9 mouse cellular contexts compared by ENCODE assay signal in genomic region chr3:63919634-63920033, GRCm38 (mm10). TPM values are rescaled to one million over a fixed set of nuclear protein-coding genes. Genes with fewer than 3 reads are reported as not detected.
DNase-seq lines count a peak whose midpoint lies in the region; ATAC-seq and TF ChIP-seq lines count a peak whose summit lies in the region.
"Had no signal": no experiment of that assay in that cellular context is flagged by ENCODE, and none has a peak within 500 bp of the region (broad histone marks: within the 10 kb centered on the region; RNA-seq: fewer than 3 reads in every experiment).

No protein-coding gene starts in this region.

- TF ChIP-seq POLR2A in liver, adult 2 months (IDR thresholded peaks at IDR 0.05; ENCODE audit: extremely low read depth, insufficient read depth, low read length): no peak

- H3K27me3 ChIP-seq in liver, adult 2 months (ENCODE audit: control insufficient read depth, insufficient read depth, low read length): no peaks in the 10 kb centered on the region
- no peaks in the 10 kb centered on the region for H3K27me3 ChIP-seq in liver, embryonic 12.5 days (replicated peaks)
- H3K27me3 ChIP-seq in lung, embryonic 14.5 days (ENCODE audit: insufficient read depth, low read length): no peaks in the 10 kb centered on the region
- H3K27me3 ChIP-seq: limb, embryonic 15.5 days had no signal

- H3K4me3 ChIP-seq in liver, adult 2 months (ENCODE audit: insufficient read depth, low read depth, low read length): no peak overlapping the region
- H3K4me3 ChIP-seq in liver, embryonic 12.5 days: no peak overlapping the region
- H3K4me3 ChIP-seq in lung, embryonic 14.5 days (ENCODE audit: low read depth, low read length): no peak overlapping the region
- H3K4me3 ChIP-seq: limb, embryonic 15.5 days had no signal

- H3K36me3 ChIP-seq in liver, adult 2 months (ENCODE audit: control insufficient read depth, insufficient read depth, low read length): peaks cover 15% of the 10 kb centered on the region
- peaks cover 3% of the 10 kb centered on the region for H3K36me3 ChIP-seq in liver, embryonic 12.5 days
- peaks cover 7% of the 10 kb centered on the region; the same call in 1 of the 2 replicates for H3K36me3 ChIP-seq in lung, embryonic 14.5 days (ENCODE audit: insufficient read depth)

- no peaks in the 10 kb centered on the region for H3K79me2 ChIP-seq in liver, adult 2 months (ENCODE audit: control insufficient read depth, insufficient read depth, low read length)

- 77% methylated on average over 3 of the region's 3 CpGs for WGBS in liver, adult 2 months
- WGBS in liver, embryonic 12.5 days (ENCODE audit: insufficient replicate concordance): 53% methylated on average over 3 of the region's 3 CpGs
- 66% methylated on average over 3 of the region's 3 CpGs for WGBS in lung, embryonic 14.5 days

- no peaks in the 10 kb centered on the region for H3K9me3 ChIP-seq in liver, embryonic 12.5 days (replicated peaks)
- H3K9me3 ChIP-seq in lung, embryonic 14.5 days (ENCODE audit: low read depth, low read length): no peaks in the 10 kb centered on the region
- H3K9me3 ChIP-seq: limb, embryonic 15.5 days had no signal

- H3K4me2 ChIP-seq in liver, embryonic 12.5 days: no peak overlapping the region
- no peak overlapping the region for H3K4me2 ChIP-seq in lung, embryonic 14.5 days
- H3K4me2 ChIP-seq: limb, embryonic 15.5 days had no signal

- TF ChIP-seq CTCF in liver, adult 2 months (IDR thresholded peaks at IDR 0.05; ENCODE audit: low read depth, low read length): peak; percentile 56; the same call in 1 of the 2 replicates
- TF ChIP-seq CTCF in lung, embryonic 14.5 days (IDR thresholded peaks at IDR 0.05; ENCODE audit: low read depth): peak; percentile 59

- H3K27ac ChIP-seq in liver, adult 2 months (replicated peaks; ENCODE audit: insufficient read depth, low read depth, low read length): no peak overlapping the region
- no peak overlapping the region for H3K27ac ChIP-seq in liver, embryonic 12.5 days
- H3K27ac ChIP-seq in lung, embryonic 14.5 days (ENCODE audit: low read depth): no peak overlapping the region
- H3K27ac ChIP-seq: limb, embryonic 15.5 days had no signal

- ATAC-seq in liver, embryonic 12.5 days: no peak
- no peak for ATAC-seq in lung, embryonic 14.5 days (ENCODE audit: insufficient read depth)

- H3K4me1 ChIP-seq in liver, adult 2 months (ENCODE audit: control insufficient read depth, insufficient read depth, low read length): no peaks in the 10 kb centered on the region
- H3K4me1 ChIP-seq in liver, embryonic 12.5 days: no peaks in the 10 kb centered on the region
- H3K4me1 ChIP-seq in lung, embryonic 14.5 days (ENCODE audit: insufficient read depth): no peaks in the 10 kb centered on the region
- H3K4me1 ChIP-seq: limb, embryonic 15.5 days had no signal

- peak; percentile 19 for DNase-seq in adrenal gland, adult 2 months
- DNase-seq in adrenal gland, adult 8-10 months: no peak
- DNase-seq in liver, adult 2 months (ENCODE audit: extremely low read depth, low read depth, low spot score): no peak
- DNase-seq in c-Kit-positive CD71-positive TER-119-positive erythroid progenitor cells, embryonic 14.5 days (ENCODE audit: low spot score): peak; percentile 20
- peak; percentile 49 for DNase-seq in lung, embryonic 14.5 days
- DNase-seq in ovary, postnatal 10 days (ENCODE audit: low spot score): no peak
- DNase-seq in left cerebral cortex, adult 11 months (ENCODE audit: low spot score): no peak

- no peak overlapping the region for H3K9ac ChIP-seq in liver, adult 2 months (ENCODE audit: low read depth, low read length)
- H3K9ac ChIP-seq in liver, embryonic 12.5 days: no peak overlapping the region
- no peak overlapping the region for H3K9ac ChIP-seq in lung, embryonic 14.5 days
- H3K9ac ChIP-seq: limb, embryonic 15.5 days had no signal

RNA-seq across cellular contexts. Expression of gene E130311K13Rik, which starts 9.6 kb away (rescaled TPM):
- total RNA-seq in adrenal gland, adult 2 months (2021): 10 to 100 TPM in 1 of 2 experiments, 1 to 10 TPM in 1; 9.2 to 14.5 TPM
- 5.7 and 5.9 TPM in 2 replicates for polyA plus RNA-seq in adrenal gland, adult 2 months (2012; rRNA removed)
- total RNA-seq in adrenal gland, adult 8-10 months (2022): 10 to 100 TPM; 10.5 to 18.1 (median 13.4) TPM
- 8.9 and 11.0 TPM in 2 replicates for total RNA-seq in liver, adult 2 months (2014; rRNA removed)
- polyA plus RNA-seq in liver, adult 2 months (2012; rRNA removed): 6.0 and 7.0 TPM in 2 replicates
- polyA plus RNA-seq in liver, embryonic 12.5 days (2016; fragmentation: Nextera tagmentation; extraction: Ambion mirVana): 2.2 and 2.5 TPM in 2 replicates
- polyA plus RNA-seq in lung, embryonic 14.5 days (2014; fragmentation: Nextera tagmentation; extraction: Ambion mirVana): 4.9 and 5.7 TPM in 2 replicates

RNA-seq across cellular contexts. Expression of gene Plch1, which starts 20.4 kb away (rescaled TPM):
- total RNA-seq in adrenal gland, adult 2 months (2021): not detected
- polyA plus RNA-seq in adrenal gland, adult 2 months (2012; rRNA removed): not detected in 2 replicates
- under 1 TPM in 3 of 4 experiments, not detected in 1; 0.07 to 0.38 (median 0.28) TPM for total RNA-seq in adrenal gland, adult 8-10 months (2022)
- under 0.01 TPM in 1 of 2 replicates, not detected in the other for total RNA-seq in liver, adult 2 months (2014; rRNA removed)
- not detected in 2 replicates for polyA plus RNA-seq in liver, adult 2 months (2012; rRNA removed)
- polyA plus RNA-seq in liver, embryonic 12.5 days (2016; fragmentation: Nextera tagmentation; extraction: Ambion mirVana): 0.14 and 0.19 TPM in 2 replicates
- polyA plus RNA-seq in lung, embryonic 14.5 days (2014; fragmentation: Nextera tagmentation; extraction: Ambion mirVana): 7.3 and 7.5 TPM in 2 replicates

RNA-seq across cellular contexts. Expression of gene Slc33a1, which starts 44.9 kb away (rescaled TPM):
- total RNA-seq in adrenal gland, adult 2 months (2021): 10 to 100 TPM; 25.5 to 39.3 TPM
- 33.2 and 35.2 TPM in 2 replicates for polyA plus RNA-seq in adrenal gland, adult 2 months (2012; rRNA removed)
- total RNA-seq in adrenal gland, adult 8-10 months (2022): 10 to 100 TPM; 38.4 to 52.0 (median 40.8) TPM
- 60.9 and 66.7 TPM in 2 replicates for total RNA-seq in liver, adult 2 months (2014; rRNA removed)
- polyA plus RNA-seq in liver, adult 2 months (2012; rRNA removed): 28.6 and 32.1 TPM in 2 replicates
- 12.3 and 12.5 TPM in 2 replicates for polyA plus RNA-seq in liver, embryonic 12.5 days (2016; fragmentation: Nextera tagmentation; extraction: Ambion mirVana)
- polyA plus RNA-seq in lung, embryonic 14.5 days (2014; fragmentation: Nextera tagmentation; extraction: Ambion mirVana): 13.6 and 14.9 TPM in 2 replicates

RNA-seq across cellular contexts. Expression of gene Gmps, which starts 56.3 kb away (rescaled TPM):
- 10 to 100 TPM; 19.5 to 25.3 TPM for total RNA-seq in adrenal gland, adult 2 months (2021)
- 1.7 and 2.3 TPM in 2 replicates for polyA plus RNA-seq in adrenal gland, adult 2 months (2012; rRNA removed)
- 10 to 100 TPM; 24.3 to 28.1 (median 26.4) TPM for total RNA-seq in adrenal gland, adult 8-10 months (2022)
- 9.2 and 9.6 TPM in 2 replicates for total RNA-seq in liver, adult 2 months (2014; rRNA removed)
- polyA plus RNA-seq in liver, adult 2 months (2012; rRNA removed): 2.8 and 3.4 TPM in 2 replicates
- 37.1 and 37.7 TPM in 2 replicates for polyA plus RNA-seq in liver, embryonic 12.5 days (2016; fragmentation: Nextera tagmentation; extraction: Ambion mirVana)
- 50.0 and 52.4 TPM in 2 replicates for polyA plus RNA-seq in lung, embryonic 14.5 days (2014; fragmentation: Nextera tagmentation; extraction: Ambion mirVana)

Comparison
In these comparisons a context has a peak if more than half of its experiments do, and no peak if none do; other contexts are left out.
1. DNase-seq: peak in adrenal gland, adult 2 months (single experiment), c-Kit-positive CD71-positive TER-119-positive erythroid progenitor cells, embryonic 14.5 days (single experiment) and lung, embryonic 14.5 days (single experiment); none in adrenal gland, adult 8-10 months (single experiment), liver, adult 2 months (single experiment), ovary, postnatal 10 days (single experiment) and left cerebral cortex, adult 11 months (single experiment).